Mouse (Mus musculus) stomach, postnatal 0 days (tissue): Measurements from ENCODE around the gene Atad3a. TPM values are rescaled to one million over a fixed set of nuclear protein-coding genes. Genes with fewer than 3 reads are reported as not detected.

Experiments
- ATAC-seq: fragments of 200-750 bp; cut with Nextera tagmentation; 2 replicates; pipeline ENCODE4 v1.8.0; 2017; ENCODE audit not compliant: low FRiP score, low TSS enrichment
- DNase-seq: peaks from one replicate; pipeline ENCODE4 v3.0.0-alpha.2; 2016; ENCODE audit warnings: low spot score
- H3K27ac ChIP-seq: fragments of 300-500 bp; sonication (generic); replicated peaks from 2 replicates; pipeline ENCODE4 v1.5.1; 2014; ENCODE audit warnings: mild to moderate bottlenecking, control low read depth
- H3K27me3 ChIP-seq: fragments of 300-500 bp; sonication (generic); 2 replicates; pipeline ENCODE4 v1.6.1; 2014; ENCODE audit warnings: low read length; ENCODE audit not compliant: control insufficient read depth, insufficient read depth
- H3K36me3 ChIP-seq: fragments of 300-500 bp; sonication (generic); 2 replicates; pipeline ENCODE4 v1.6.1; 2014; ENCODE audit warnings: low read length, mixed read lengths; ENCODE audit not compliant: control insufficient read depth, insufficient read depth
- H3K4me1 ChIP-seq: fragments of 300-500 bp; sonication (generic); replicated peaks from 2 replicates; pipeline ENCODE4 v1.6.1; 2014; ENCODE audit warnings: antibody characterized with exemption; ENCODE audit not compliant: control insufficient read depth, insufficient read depth
- H3K4me2 ChIP-seq: fragments of 300-500 bp; sonication (generic); replicated peaks from 2 replicates; pipeline ENCODE4 v1.6.1; 2014; ENCODE audit warnings: low read depth, mild to moderate bottlenecking, control low read depth, moderate library complexity
- H3K4me3 ChIP-seq: fragments of 300-500 bp; sonication (generic); 2 replicates; pipeline ENCODE4 v1.5.1; 2014; ENCODE audit warnings: low read depth, low read length, control low read depth
- H3K9ac ChIP-seq: fragments of 300-500 bp; sonication (generic); 2 replicates; pipeline ENCODE4 v1.6.1; 2014; ENCODE audit warnings: mild to moderate bottlenecking, low read length, control low read depth, mixed read lengths
- H3K9me3 ChIP-seq: fragments of 300-500 bp; sonication (generic); 2 replicates; pipeline ENCODE4 v1.6.1; 2016; ENCODE audit warnings: low read length; ENCODE audit not compliant: control insufficient read depth
- CTCF ChIP-seq: IDR thresholded peaks from 2 replicates; pipeline ENCODE4 v1.5.1; 2016; ENCODE audit warnings: antibody characterized with exemption, low read depth, mild to moderate bottlenecking, moderate library complexity
- EP300 ChIP-seq: optimal IDR thresholded peaks from 2 replicates; pipeline ENCODE3; 2016; ENCODE audit warnings: antibody characterized with exemption
- WGBS: fragments of 180-500 bp; shearing (Covaris S2); extraction: QIAGEN DNeasy Blood & Tissue Kit; methylation state at CpG from one replicate; pipeline ENCODE4 v1.1.7; 2014; 5-methylcytosine and 5-hydroxymethylcytosine counted together
- polyA plus RNA-seq: library from polyadenylated mRNA; unstranded; fragments of >200 nt; fragmentation: Nextera tagmentation; extraction: Ambion mirVana; gene quantifications from 2 replicates; pipeline ENCODE4 v1.2.1, GENCODE M21; 2015

The Atad3a gene
- polyA plus RNA-seq, 1 experiment from 2014 or later: 48.8 TPM

DNA sequence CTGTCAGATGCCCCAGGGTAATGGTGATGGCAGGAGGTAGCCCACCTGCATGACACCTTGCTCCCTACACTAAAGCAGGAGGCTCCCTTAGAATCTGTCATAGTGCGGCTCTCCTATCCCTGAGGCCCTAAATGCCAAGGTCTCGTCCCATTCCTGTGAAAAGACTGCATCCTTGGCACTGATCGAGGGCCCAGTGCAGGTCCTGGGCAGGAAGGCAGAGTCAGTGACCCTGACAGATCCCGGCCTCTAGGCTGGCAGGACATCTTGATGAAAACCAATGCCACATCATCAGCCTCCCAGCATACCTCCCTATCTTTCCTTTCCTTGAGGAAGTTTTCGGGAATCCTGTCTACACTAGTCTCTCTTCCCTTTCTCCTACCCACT lies 8.6 kb upstream of the Atad3a start:
- TF ChIP-seq EP300: no peak
- no peak for TF ChIP-seq CTCF
- H3K9ac ChIP-seq: peak overlapping the region; percentile 77
- H3K4me1 ChIP-seq: 0 out of 2 replicates have a peak, but pooled peaks cover 6% of the 10 kb centered on the region
- peak overlapping the region; percentile 81 for H3K27ac ChIP-seq
- ATAC-seq (no peak), DNase-seq (no peak)
- H3K4me2 ChIP-seq: peak overlapping the region; percentile 81
- H3K27me3 ChIP-seq: no peaks in the 10 kb centered on the region; the same call in 1 of the 2 replicates
- H3K4me3 ChIP-seq: no peak overlapping the region; the same call in 1 of the 2 replicates
- WGBS: 63% methylated on average over 5 of the region's 5 CpGs
- no peaks in the 10 kb centered on the region for H3K9me3 ChIP-seq
- no peaks in the 10 kb centered on the region for H3K36me3 ChIP-seq

DNA sequence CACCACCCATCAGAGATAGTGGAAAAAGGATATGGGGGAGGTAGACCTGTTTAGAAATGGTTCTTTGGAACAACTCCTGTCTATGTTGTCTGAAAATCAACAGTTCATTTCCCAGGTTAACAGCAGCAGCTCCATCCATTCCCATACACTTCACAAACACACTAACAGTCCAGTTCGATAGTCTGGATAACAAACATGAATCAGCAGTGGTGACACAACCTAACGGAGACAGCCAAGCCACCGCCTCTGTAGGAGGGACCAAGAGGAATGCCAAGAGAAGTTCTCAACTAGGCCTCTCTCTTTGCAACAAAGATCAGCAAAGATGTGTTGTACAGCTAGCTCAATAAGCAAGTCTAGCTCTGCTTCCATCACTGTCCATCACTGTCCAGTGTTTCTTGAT lies 1.5 kb upstream of the Atad3a start:
- ATAC-seq (no peak), DNase-seq (no peak)
- Histone ChIP-seq H3K27me3 (no peaks in the 10 kb centered on the region), H3K9me3 (no peaks in the 10 kb centered on the region), H3K4me3 (no peak overlapping the region), H3K9ac (no peak overlapping the region), H3K27ac (no peak overlapping the region), H3K36me3 (no peaks in the 10 kb centered on the region; the same call in 1 of the 2 replicates), H3K4me1 (no peaks in the 10 kb centered on the region; the same call in 1 of the 2 replicates), H3K4me2 (no peak overlapping the region)
- 55% methylated on average over 3 of the region's 3 CpGs for whole genome bisulfite sequencing
- TF ChIP-seq CTCF (no peak), EP300 (no peak)

DNA sequence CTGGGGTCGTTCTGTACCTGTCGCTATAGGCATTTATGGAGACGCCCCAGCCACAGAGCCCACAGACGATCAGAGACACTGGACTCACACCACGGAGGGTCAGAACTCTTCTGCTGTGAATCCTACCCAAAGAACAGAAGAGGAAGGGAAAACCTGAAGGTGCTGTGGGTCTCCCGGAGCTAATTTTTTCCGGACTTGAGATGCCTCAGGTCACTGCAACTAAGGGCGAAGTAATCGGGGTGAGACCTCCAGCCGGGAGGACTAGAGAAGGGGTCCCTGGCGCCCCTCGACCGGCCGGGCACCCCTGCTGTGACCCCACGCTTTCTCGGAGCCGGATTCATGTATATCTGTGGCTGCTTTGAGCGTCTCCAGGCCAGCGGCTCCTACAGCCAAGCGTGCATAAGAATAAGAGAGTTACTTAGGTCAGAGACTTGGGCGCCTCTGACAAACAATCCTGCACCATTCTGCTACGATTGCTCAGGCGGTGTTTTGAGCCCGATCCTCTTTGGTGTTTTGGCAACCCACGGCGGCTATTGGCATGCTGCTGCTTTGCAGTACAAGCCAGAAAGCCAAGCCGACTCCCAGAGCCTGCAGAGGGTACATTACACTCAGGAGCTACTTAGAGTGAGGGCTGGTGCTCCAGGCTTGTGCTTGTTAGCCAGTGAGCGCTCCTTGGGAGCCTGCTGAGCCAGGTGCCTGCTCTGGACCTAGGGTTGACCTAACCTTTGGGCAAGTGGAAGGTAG lies 635 bp upstream of the Atad3a start:
- ATAC-seq (peak; percentile 5; the same call in 1 of the 2 replicates), DNase-seq (no peak)
- 1% methylated on average over 28 of the region's 28 CpGs for WGBS
- peak overlapping the region; percentile 73 for H3K9ac ChIP-seq
- H3K36me3 ChIP-seq: no peaks in the 10 kb centered on the region; the same call in 1 of the 2 replicates
- H3K27ac ChIP-seq: no peak overlapping the region
- H3K4me3 ChIP-seq: peak overlapping the region; percentile 68
- no peaks in the 10 kb centered on the region; the same call in 1 of the 2 replicates for H3K4me1 ChIP-seq
- peak overlapping the region; percentile 94 for H3K4me2 ChIP-seq
- H3K9me3 ChIP-seq: no peaks in the 10 kb centered on the region
- H3K27me3 ChIP-seq: no peaks in the 10 kb centered on the region
- TF ChIP-seq CTCF: no peak
- no peak for TF ChIP-seq EP300

DNA sequence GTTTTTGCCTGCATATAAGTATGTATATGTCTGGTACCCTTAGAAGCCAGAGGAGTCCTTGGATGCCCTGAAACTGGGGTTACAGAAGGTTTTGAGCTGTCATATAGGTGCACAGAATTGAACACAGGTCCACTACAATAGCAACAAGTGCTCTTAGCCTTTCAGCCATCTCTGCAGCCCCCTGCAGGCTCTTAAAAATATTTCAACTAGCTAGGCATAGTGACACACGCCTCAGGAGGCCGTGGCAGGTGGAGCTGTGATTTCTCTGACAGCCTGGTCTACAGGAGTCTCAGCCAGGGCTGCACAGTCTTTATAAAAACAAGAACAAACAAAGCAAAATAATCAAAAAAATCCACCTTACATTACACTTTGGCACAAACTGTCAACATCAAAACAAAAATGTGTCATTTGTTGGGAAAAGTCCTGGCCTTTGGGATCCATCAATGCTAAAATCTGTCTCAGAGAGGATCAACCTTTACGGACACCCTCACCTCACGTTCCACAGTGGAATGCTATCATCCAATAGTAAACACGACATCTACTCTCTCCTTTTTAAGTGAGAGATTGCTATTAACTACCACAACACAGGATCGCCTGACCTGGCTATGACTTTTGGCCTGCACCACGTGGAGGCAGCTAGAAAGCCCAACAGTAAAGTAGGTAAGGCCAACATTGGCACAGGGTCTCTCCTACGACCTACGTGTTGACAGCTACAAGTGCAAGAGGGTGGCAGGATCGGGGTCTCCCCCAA lies 856 bp downstream of the Atad3a start:
- H3K27me3 ChIP-seq: no peaks in the 10 kb centered on the region
- WGBS: 1% methylated on average over 10 of the region's 10 CpGs
- peak overlapping the region; percentile 56; the same call in 1 of the 2 replicates for H3K27ac ChIP-seq
- H3K9me3 ChIP-seq: no peaks in the 10 kb centered on the region
- H3K4me3 ChIP-seq: peak overlapping the region; percentile 68
- H3K4me2 ChIP-seq: peak overlapping the region; percentile 92
- H3K4me1 ChIP-seq: no peaks in the 10 kb centered on the region; the same call in 1 of the 2 replicates
- TF ChIP-seq EP300: no peak
- peak; percentile 62 for TF ChIP-seq CTCF
- peaks cover 8% of the 10 kb centered on the region for H3K36me3 ChIP-seq
- H3K9ac ChIP-seq: peak overlapping the region; percentile 79
- peak; percentile 58 for DNase-seq
- peak; percentile 41; the same call in 1 of the 2 replicates for ATAC-seq

DNA sequence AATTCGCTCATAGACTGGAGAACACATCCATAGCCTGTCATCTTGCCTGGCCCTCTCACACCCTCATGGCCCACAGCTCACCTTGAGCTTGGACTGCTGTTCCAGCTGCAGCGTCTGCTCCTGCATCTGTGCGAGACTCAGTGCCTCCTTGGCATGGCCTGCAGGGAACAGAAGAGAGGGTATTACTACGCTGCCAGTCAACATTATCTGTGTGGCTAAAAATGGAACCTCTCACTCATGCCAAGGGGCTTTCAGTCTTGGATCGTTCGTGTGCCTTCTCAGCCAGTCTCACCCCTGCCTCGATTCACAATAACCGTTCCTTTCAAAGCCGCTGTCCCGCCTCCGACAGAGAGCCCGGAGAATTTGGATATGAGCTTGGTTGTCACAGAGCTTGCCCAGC lies 3.9 kb downstream of the Atad3a start:
- no peak for TF ChIP-seq EP300
- TF ChIP-seq CTCF: no peak
- H3K36me3 ChIP-seq: peaks cover 20% of the 10 kb centered on the region
- H3K9ac ChIP-seq: no peak overlapping the region

More for the DNA sequence above, 3.9 kb downstream of the Atad3a start:
- 88% methylated on average over 12 of the region's 12 CpGs for WGBS
- no peak for ATAC-seq
- no peaks in the 10 kb centered on the region for H3K27me3 ChIP-seq
- no peaks in the 10 kb centered on the region for H3K9me3 ChIP-seq
- H3K4me2 ChIP-seq: no peak overlapping the region
- no peaks in the 10 kb centered on the region; the same call in 1 of the 2 replicates for H3K4me1 ChIP-seq
- H3K4me3 ChIP-seq: no peak overlapping the region
- DNase-seq: no peak
- no peak overlapping the region for H3K27ac ChIP-seq
